Mouse (Mus musculus) forebrain, embryonic 16.5 days (tissue): Measurements from ENCODE around the gene Rabggtb. TPM values are rescaled to one million over a fixed set of nuclear protein-coding genes. Genes with fewer than 3 reads are reported as not detected.

Experiments used
- ATAC-seq: fragments of 200-750 bp; cut with Nextera tagmentation; 2 replicates; pipeline ENCODE4 v1.8.0; 2017; ENCODE audit warnings: mild to moderate bottlenecking, moderate library complexity
- H3K27ac ChIP-seq: fragments of 300-500 bp; sonication (generic); 2 replicates; pipeline ENCODE4 v1.5.1; 2014; ENCODE audit warnings: low read length, control low read depth
- H3K27me3 ChIP-seq: fragments of 300-500 bp; sonication (generic); replicated peaks from 2 replicates; pipeline ENCODE4 v1.6.1; 2014; ENCODE audit warnings: low read length; ENCODE audit not compliant: control insufficient read depth, insufficient read depth
- H3K36me3 ChIP-seq: fragments of 300-500 bp; sonication (generic); 2 replicates; pipeline ENCODE4 v1.6.1; 2014; ENCODE audit not compliant: control insufficient read depth, insufficient read depth
- H3K4me1 ChIP-seq: fragments of 300-500 bp; sonication (generic); replicated peaks from 2 replicates; pipeline ENCODE4 v1.6.1; 2014; ENCODE audit warnings: low read length; ENCODE audit not compliant: control insufficient read depth, insufficient read depth
- H3K4me2 ChIP-seq: fragments of 300-500 bp; sonication (generic); 2 replicates; pipeline ENCODE4 v1.6.1; 2014; ENCODE audit warnings: mild to moderate bottlenecking, low read length, control low read depth
- H3K4me3 ChIP-seq: fragments of 300-500 bp; sonication (generic); replicated peaks from 2 replicates; pipeline ENCODE4 v1.5.1; 2014; ENCODE audit warnings: mild to moderate bottlenecking, low read length, control low read depth
- H3K9ac ChIP-seq: fragments of 300-500 bp; sonication (generic); replicated peaks from 2 replicates; pipeline ENCODE4 v1.6.1; 2014; ENCODE audit warnings: low read depth, low read length, control low read depth
- H3K9me3 ChIP-seq: fragments of 300-500 bp; sonication (generic); 2 replicates; pipeline ENCODE4 v1.6.1; 2016; ENCODE audit warnings: low read length; ENCODE audit not compliant: control insufficient read depth
- WGBS: fragments of 180-500 bp; shearing (Covaris S2); extraction: QIAGEN DNeasy Blood & Tissue Kit; methylation state at CpG from one replicate; pipeline ENCODE4 v1.1.7; 2014; 5-methylcytosine and 5-hydroxymethylcytosine counted together
- polyA plus RNA-seq: library from polyadenylated mRNA; unstranded; fragments of >200 nt; fragmentation: Nextera tagmentation; extraction: Ambion mirVana; gene quantifications from 2 replicates; pipeline ENCODE4 v1.2.1, GENCODE M21; 2015

Rabggtb gene
- polyA plus RNA-seq: 49.3 and 50.6 TPM in 2 replicates

GRCm38 (mm10) chr3:153912546-153913509 is at the start of gene Rabggtb:
Gene Rabggtb (minus strand): TSS chr3:153913009.
- no peaks in the 10 kb centered on the region for H3K9me3 ChIP-seq
- peaks cover 27% of the 10 kb centered on the region for H3K4me1 ChIP-seq
- H3K4me2 ChIP-seq: peak within 1 kb of the TSS; percentile 75
- H3K9ac ChIP-seq: peak within 1 kb of the TSS; percentile 90
- peak within 1 kb of the TSS; percentile 69 for H3K4me3 ChIP-seq
- WGBS: under 1% methylated on average over 63 of the region's 65 CpGs
- H3K36me3 ChIP-seq: peaks cover 16% of the 10 kb centered on the region
- peak within 1 kb of the TSS; percentile 93 for H3K27ac ChIP-seq
- peak; percentile 99 for ATAC-seq
- no peaks in the 10 kb centered on the region for H3K27me3 ChIP-seq

DNA sequence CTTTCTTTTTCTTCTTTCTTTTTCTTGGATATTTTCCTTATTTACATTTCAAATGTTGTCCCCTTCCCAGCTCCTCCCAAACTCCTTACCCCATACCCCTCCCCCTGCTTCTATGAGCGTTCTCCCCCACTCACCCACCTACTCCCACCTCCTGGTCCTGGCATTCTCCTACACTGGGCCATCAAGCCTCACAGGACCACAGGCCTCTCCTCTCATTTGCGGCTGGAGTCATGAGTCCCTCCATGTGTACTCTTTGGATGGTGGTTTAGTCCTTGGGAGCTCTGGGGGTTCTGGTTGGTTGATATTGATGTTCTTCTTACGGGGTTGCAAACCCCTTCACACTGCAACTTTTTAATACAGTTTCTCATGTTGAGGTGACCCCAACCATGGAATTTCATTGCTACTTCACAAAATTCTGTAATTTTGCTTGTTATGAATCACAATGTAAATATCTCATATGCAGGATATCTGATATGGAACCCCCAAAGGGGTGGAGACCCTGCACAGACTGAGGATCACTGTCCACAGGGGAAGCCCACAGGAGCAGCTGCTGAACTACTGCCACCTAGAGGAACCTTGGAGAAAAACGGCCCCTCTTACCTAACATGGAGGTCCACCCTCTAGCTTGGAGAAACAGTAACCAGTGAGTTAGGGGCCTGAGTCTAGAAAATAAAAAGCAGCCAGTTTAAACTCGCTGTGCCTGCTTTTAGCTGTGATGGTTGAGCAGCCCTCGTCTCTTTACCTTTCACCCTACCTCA is 49.0 kb upstream of the Rabggtb start:
- H3K4me3 ChIP-seq: no peak overlapping the region
- 72% methylated on average over 6 of the region's 6 CpGs for whole genome bisulfite sequencing
- no peak overlapping the region for H3K27ac ChIP-seq
- no peak overlapping the region for H3K4me2 ChIP-seq
- H3K4me1 ChIP-seq: no peaks in the 10 kb centered on the region
- no peaks in the 10 kb centered on the region for H3K9me3 ChIP-seq
- no peaks in the 10 kb centered on the region for H3K27me3 ChIP-seq
- H3K9ac ChIP-seq: no peak overlapping the region
- ATAC-seq: no peak
- H3K36me3 ChIP-seq: no peaks in the 10 kb centered on the region

GRCm38 (mm10) chr3:153960884-153961283 is 48.1 kb upstream of the Rabggtb start:
- H3K36me3 ChIP-seq: no peaks in the 10 kb centered on the region
- no peak overlapping the region for H3K4me2 ChIP-seq
- WGBS: 29% methylated on average over 2 of the region's 2 CpGs
- no peak overlapping the region for H3K27ac ChIP-seq
- H3K9me3 ChIP-seq: no peaks in the 10 kb centered on the region
- no peak overlapping the region for H3K9ac ChIP-seq
- peak; percentile 29 for ATAC-seq
- H3K4me3 ChIP-seq: no peak overlapping the region
- no peaks in the 10 kb centered on the region for H3K27me3 ChIP-seq
- H3K4me1 ChIP-seq: no peaks in the 10 kb centered on the region

GRCm38 (mm10) chr3:153959731-153960207 is 47.0 kb upstream of the Rabggtb start:
- no peaks in the 10 kb centered on the region for H3K9me3 ChIP-seq
- H3K4me2 ChIP-seq: no peak overlapping the region
- H3K36me3 ChIP-seq: no peaks in the 10 kb centered on the region
- no peak overlapping the region for H3K27ac ChIP-seq
- no peaks in the 10 kb centered on the region for H3K27me3 ChIP-seq
- no peak overlapping the region for H3K4me3 ChIP-seq
- 86% methylated on average over 9 of the region's 9 CpGs for WGBS
- no peak overlapping the region for H3K9ac ChIP-seq
- no peaks in the 10 kb centered on the region for H3K4me1 ChIP-seq
- peak; percentile 31 for ATAC-seq

GRCm38 (mm10) chr3:153959035-153959730 is 46.4 kb upstream of the Rabggtb start:
- no peak overlapping the region for H3K27ac ChIP-seq
- no peaks in the 10 kb centered on the region for H3K36me3 ChIP-seq
- no peaks in the 10 kb centered on the region for H3K9me3 ChIP-seq
- 100% methylated on average over 1 of the region's 1 CpGs for WGBS
- no peak overlapping the region for H3K9ac ChIP-seq
- peak; percentile 65 for ATAC-seq
- H3K4me3 ChIP-seq: no peak overlapping the region
- no peaks in the 10 kb centered on the region for H3K27me3 ChIP-seq
- no peak overlapping the region for H3K4me2 ChIP-seq
- H3K4me1 ChIP-seq: no peaks in the 10 kb centered on the region

DNA sequence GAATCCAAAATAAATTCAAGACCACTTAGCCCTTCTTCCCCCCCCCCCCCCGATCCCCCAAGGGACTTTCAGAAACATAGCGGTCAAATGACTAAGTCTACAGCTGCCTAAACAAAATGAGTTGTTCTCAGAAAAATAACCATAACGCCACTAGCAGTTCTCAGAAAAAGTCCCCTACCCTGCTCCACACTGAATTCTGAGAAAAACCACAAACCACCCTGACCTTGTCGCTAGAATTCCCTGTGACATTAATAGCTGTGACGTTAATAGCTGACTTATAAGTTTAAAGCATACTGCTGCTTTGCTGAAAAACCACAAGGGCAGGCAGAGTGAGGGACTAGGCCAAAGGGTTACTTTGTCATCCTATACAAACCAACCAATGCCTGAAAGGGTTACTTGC is 45.1 kb upstream of the Rabggtb start:
- no peak overlapping the region for H3K4me3 ChIP-seq
- H3K27ac ChIP-seq: no peak overlapping the region
- no peaks in the 10 kb centered on the region for H3K4me1 ChIP-seq
- no peak overlapping the region for H3K9ac ChIP-seq
- no peaks in the 10 kb centered on the region for H3K36me3 ChIP-seq
- H3K27me3 ChIP-seq: no peaks in the 10 kb centered on the region
- WGBS: 82% methylated on average over 5 of the region's 5 CpGs
- no peak for ATAC-seq
- no peaks in the 10 kb centered on the region for H3K9me3 ChIP-seq
- no peak overlapping the region for H3K4me2 ChIP-seq

DNA sequence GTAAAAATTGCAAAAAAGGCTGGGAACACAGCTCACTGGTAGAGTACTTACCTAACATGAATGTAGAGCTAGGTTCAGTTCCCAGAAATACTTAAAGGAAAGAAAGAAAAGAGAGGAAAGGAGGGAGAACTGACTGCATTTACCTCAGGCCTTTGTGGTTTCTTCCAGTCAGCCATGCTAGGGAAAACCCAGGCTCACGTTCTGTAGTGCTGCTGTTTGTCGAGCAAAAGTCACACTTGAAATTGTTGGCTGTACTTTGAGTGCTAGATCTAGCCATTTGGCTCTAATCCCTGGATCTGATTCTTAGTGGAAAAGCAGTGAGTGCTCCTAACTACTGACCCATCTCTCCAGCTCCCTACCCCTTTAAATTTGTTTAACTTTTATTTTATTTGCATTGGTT is 35.4 kb upstream of the Rabggtb start:
- Histone ChIP-seq H3K27ac (no peak overlapping the region), H3K4me2 (no peak overlapping the region), H3K36me3 (no peaks in the 10 kb centered on the region), H3K9me3 (no peaks in the 10 kb centered on the region), H3K4me3 (no peak overlapping the region), H3K4me1 (peaks cover 12% of the 10 kb centered on the region), H3K9ac (no peak overlapping the region), H3K27me3 (no peaks in the 10 kb centered on the region)
- WGBS: 65% methylated on average over 2 of the region's 2 CpGs
- ATAC-seq: no peak

GRCm38 (mm10) chr3:153947271-153947670 is 34.5 kb upstream of the Rabggtb start:
- Histone ChIP-seq H3K9ac (no peak overlapping the region), H3K27me3 (no peaks in the 10 kb centered on the region), H3K4me2 (no peak overlapping the region), H3K4me1 (peaks cover 18% of the 10 kb centered on the region), H3K9me3 (no peaks in the 10 kb centered on the region), H3K4me3 (no peak overlapping the region), H3K27ac (no peak overlapping the region), H3K36me3 (no peaks in the 10 kb centered on the region)
- WGBS: 74% methylated on average over 4 of the region's 4 CpGs
- ATAC-seq: no peak
